Mouse (Mus musculus) embryonic facial prominence, embryonic 14.5 days (tissue): ENCODE measurements around the gene Rnf213. TPM values are rescaled to one million over a fixed set of nuclear protein-coding genes. Genes with fewer than 3 reads are reported as not detected.

Source experiments
- ATAC-seq: fragments of 200-750 bp; cut with Nextera tagmentation; 2 replicates; pipeline ENCODE4 v1.8.0; 2017; ENCODE audit warnings: low read depth, moderate number of reproducible peaks, moderate TSS enrichment
- DNase-seq: peaks from one replicate; pipeline ENCODE4 v3.0.0-alpha.2; 2015; ENCODE audit warnings: low spot score
- H3K27ac ChIP-seq: fragments of 300-500 bp; sonication (generic); replicated peaks from 2 replicates; pipeline ENCODE4 v1.5.1; 2014; ENCODE audit warnings: low read depth, mild to moderate bottlenecking, low read length, moderate library complexity
- H3K27me3 ChIP-seq: fragments of 300-500 bp; sonication (generic); replicated peaks from 2 replicates; pipeline ENCODE4 v1.6.1; 2014; ENCODE audit warnings: low read length; ENCODE audit not compliant: control insufficient read depth, insufficient read depth
- H3K36me3 ChIP-seq: fragments of 300-500 bp; sonication (generic); 2 replicates; pipeline ENCODE4 v1.6.1; 2014; ENCODE audit warnings: low read length, mixed read lengths; ENCODE audit not compliant: control insufficient read depth, insufficient read depth
- H3K4me1 ChIP-seq: fragments of 300-500 bp; sonication (generic); 2 replicates; pipeline ENCODE4 v1.6.1; 2014; ENCODE audit warnings: antibody characterized with exemption, low read length; ENCODE audit not compliant: control insufficient read depth, insufficient read depth
- H3K4me2 ChIP-seq: fragments of 300-500 bp; sonication (generic); 2 replicates; pipeline ENCODE4 v1.6.1; 2014; ENCODE audit warnings: low read depth, mild to moderate bottlenecking, low read length, moderate library complexity, mixed read lengths
- H3K4me3 ChIP-seq: fragments of 300-500 bp; sonication (generic); 2 replicates; pipeline ENCODE4 v1.5.1; 2014; ENCODE audit warnings: low read depth, mild to moderate bottlenecking, low read length
- H3K9ac ChIP-seq: fragments of 300-500 bp; sonication (generic); 2 replicates; pipeline ENCODE4 v1.6.1; 2014; ENCODE audit warnings: low read depth, mild to moderate bottlenecking, low read length, moderate library complexity, mixed read lengths
- H3K9me3 ChIP-seq: fragments of 300-500 bp; sonication (generic); 2 replicates; pipeline ENCODE4 v1.6.1; 2016; ENCODE audit warnings: low read length; ENCODE audit not compliant: control insufficient read depth
- WGBS: fragments of 180-500 bp; shearing (Covaris S2); extraction: QIAGEN DNeasy Blood & Tissue Kit; methylation state at CpG from one replicate; pipeline ENCODE4 v1.1.7; 2014; 5-methylcytosine and 5-hydroxymethylcytosine counted together
- polyA plus RNA-seq: library from polyadenylated mRNA; unstranded; fragments of >200 nt; fragmentation: Nextera tagmentation; extraction: Ambion mirVana; gene quantifications from 2 replicates; pipeline ENCODE4 v1.2.1, GENCODE M21; 2014

Gene Rnf213
- polyA plus RNA-seq, 1 experiment from 2014 or later = 5.3 TPM

GRCm38 (mm10) chr11:119492830-119493229 lies 99.9 kb downstream of the Rnf213 start:
- Histone ChIP-seq H3K27ac (no peak overlapping the region), H3K36me3 (peaks cover 27% of the 10 kb centered on the region), H3K4me1 (peaks cover 5% of the 10 kb centered on the region), H3K27me3 (no peaks in the 10 kb centered on the region), H3K9ac (no peak overlapping the region), H3K9me3 (no peaks in the 10 kb centered on the region), H3K4me3 (no peak overlapping the region), H3K4me2 (peak overlapping the region; percentile 82)
- 94% methylated on average over 6 of the region's 6 CpGs for WGBS
- ATAC-seq (no peak), DNase-seq (no peak)

GRCm38 (mm10) chr11:119493516-119493915 lies 100.6 kb downstream of the Rnf213 start:
- Histone ChIP-seq H3K9ac (no peak overlapping the region), H3K4me2 (no peak overlapping the region)
- 61% methylated on average over 4 of the region's 4 CpGs for WGBS

DNA sequence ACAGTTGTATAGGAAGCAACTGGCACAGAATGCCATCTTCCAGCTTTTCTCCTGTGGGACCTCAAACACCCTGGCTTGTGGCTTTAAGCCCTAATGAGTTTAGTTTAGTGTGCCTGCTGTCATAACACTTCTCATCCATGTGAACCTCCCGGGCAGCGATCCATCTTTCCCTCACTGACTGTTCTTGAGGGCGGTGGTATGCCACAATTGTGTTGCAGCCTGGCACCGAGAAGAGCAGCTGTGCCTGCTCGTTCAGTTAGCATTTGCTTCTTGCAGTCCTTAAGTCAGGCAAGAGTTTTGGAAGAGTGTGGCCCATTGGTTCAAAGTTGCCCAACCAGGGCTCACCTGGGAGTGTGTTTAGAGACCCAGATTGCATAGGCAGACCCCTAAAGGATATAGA lies 103.2 kb downstream of the Rnf213 start:
- no peak for ATAC-seq
- H3K36me3 ChIP-seq = peaks cover 47% of the 10 kb centered on the region
- H3K4me2 ChIP-seq = no peak overlapping the region

More at GRCm38 (mm10) chr11:119493516-119493915, 100.6 kb downstream of the Rnf213 start:
- DNase-seq (no peak), ATAC-seq (no peak)
- Histone ChIP-seq H3K9me3 (no peaks in the 10 kb centered on the region), H3K27ac (no peak overlapping the region), H3K4me3 (no peak overlapping the region), H3K4me1 (peaks cover 5% of the 10 kb centered on the region), H3K36me3 (peaks cover 29% of the 10 kb centered on the region), H3K27me3 (no peaks in the 10 kb centered on the region)

DNA sequence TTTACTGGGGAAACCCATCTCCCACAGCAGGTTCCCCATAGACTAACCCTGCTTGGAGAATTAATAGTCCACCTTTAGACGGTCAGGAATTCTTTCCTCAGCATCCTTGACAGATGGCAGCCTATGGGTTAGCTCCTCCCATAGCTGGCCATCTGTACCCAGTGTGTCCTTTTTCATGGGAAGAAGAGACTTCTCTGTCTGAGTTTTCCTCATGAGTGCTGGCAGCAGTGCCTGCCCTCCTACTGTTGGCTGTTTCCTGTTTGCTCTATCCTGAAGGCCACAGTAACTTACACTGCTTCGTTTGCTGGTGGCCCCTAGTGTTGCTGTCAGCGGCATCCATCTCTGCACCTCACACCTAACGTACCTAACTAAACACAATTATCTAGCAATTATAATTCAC lies 104.6 kb downstream of the Rnf213 start:
- 73% methylated on average over 4 of the region's 4 CpGs for WGBS
- ATAC-seq = no peak
- Histone ChIP-seq H3K36me3 (peaks cover 60% of the 10 kb centered on the region), H3K27ac (no peak overlapping the region), H3K9ac (no peak overlapping the region), H3K4me3 (no peak overlapping the region), H3K27me3 (no peaks in the 10 kb centered on the region), H3K4me2 (no peak overlapping the region), H3K9me3 (no peaks in the 10 kb centered on the region), H3K4me1 (no peaks in the 10 kb centered on the region; the same call in 1 of the 2 replicates)
- no peak for DNase-seq

More for the DNA sequence above, 103.2 kb downstream of the Rnf213 start:
- Histone ChIP-seq H3K9me3 (no peaks in the 10 kb centered on the region), H3K9ac (no peak overlapping the region), H3K4me3 (no peak overlapping the region), H3K27me3 (no peaks in the 10 kb centered on the region), H3K4me1 (peaks cover 5% of the 10 kb centered on the region), H3K27ac (no peak overlapping the region)
- no peak for DNase-seq
- 96% methylated on average over 5 of the region's 5 CpGs for WGBS

GRCm38 (mm10) chr11:119499297-119499696 lies 106.4 kb downstream of the Rnf213 start:
- Histone ChIP-seq H3K36me3 (peaks cover 70% of the 10 kb centered on the region), H3K4me1 (no peaks in the 10 kb centered on the region), H3K9me3 (no peaks in the 10 kb centered on the region), H3K27me3 (no peaks in the 10 kb centered on the region), H3K4me3 (no peak overlapping the region), H3K9ac (no peak overlapping the region), H3K27ac (no peak overlapping the region), H3K4me2 (no peak overlapping the region)
- ATAC-seq (no peak), DNase-seq (no peak)
- 85% methylated on average over 4 of the region's 4 CpGs for WGBS

GRCm38 (mm10) chr11:119500011-119500410 lies 107.1 kb downstream of the Rnf213 start:
- H3K4me3 ChIP-seq = no peak overlapping the region
- no peaks in the 10 kb centered on the region for H3K9me3 ChIP-seq
- DNase-seq (no peak), ATAC-seq (no peak)
- H3K27me3 ChIP-seq = no peaks in the 10 kb centered on the region
- no peak overlapping the region for H3K27ac ChIP-seq
- peaks cover 77% of the 10 kb centered on the region for H3K36me3 ChIP-seq
- H3K9ac ChIP-seq = no peak overlapping the region
- 78% methylated on average over 2 of the region's 2 CpGs for WGBS
- no peak overlapping the region for H3K4me2 ChIP-seq
- H3K4me1 ChIP-seq = no peaks in the 10 kb centered on the region

DNA sequence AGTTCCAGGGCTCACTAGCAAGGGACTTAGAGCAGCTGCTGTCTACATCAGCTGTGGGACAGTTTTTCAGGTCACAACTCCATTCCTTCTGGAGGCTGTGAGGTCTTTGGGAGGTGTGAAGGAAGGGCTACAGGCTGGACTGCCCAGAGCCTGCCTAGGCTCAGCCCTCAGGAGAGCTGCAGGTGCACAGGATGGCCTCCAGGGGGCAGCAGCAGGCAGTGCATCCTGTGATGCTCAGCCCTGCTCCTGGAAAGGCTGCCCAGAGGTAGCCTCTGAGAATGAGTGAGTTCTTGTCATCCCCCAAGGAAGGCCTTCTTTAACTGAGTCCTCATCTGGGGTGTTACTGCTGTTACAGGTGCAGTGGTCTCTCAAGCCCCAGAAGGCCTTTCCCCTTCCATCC lies 110.8 kb downstream of the Rnf213 start:
- DNase-seq = peak; percentile 53
- no peak overlapping the region for H3K4me3 ChIP-seq
- H3K4me1 ChIP-seq = no peaks in the 10 kb centered on the region
- H3K9me3 ChIP-seq = no peaks in the 10 kb centered on the region
- no peak overlapping the region for H3K4me2 ChIP-seq
- peaks cover 87% of the 10 kb centered on the region for H3K36me3 ChIP-seq
- no peak overlapping the region for H3K9ac ChIP-seq
- H3K27ac ChIP-seq = no peak overlapping the region
- no peaks in the 10 kb centered on the region for H3K27me3 ChIP-seq
- peak; percentile 80 for ATAC-seq

DNA sequence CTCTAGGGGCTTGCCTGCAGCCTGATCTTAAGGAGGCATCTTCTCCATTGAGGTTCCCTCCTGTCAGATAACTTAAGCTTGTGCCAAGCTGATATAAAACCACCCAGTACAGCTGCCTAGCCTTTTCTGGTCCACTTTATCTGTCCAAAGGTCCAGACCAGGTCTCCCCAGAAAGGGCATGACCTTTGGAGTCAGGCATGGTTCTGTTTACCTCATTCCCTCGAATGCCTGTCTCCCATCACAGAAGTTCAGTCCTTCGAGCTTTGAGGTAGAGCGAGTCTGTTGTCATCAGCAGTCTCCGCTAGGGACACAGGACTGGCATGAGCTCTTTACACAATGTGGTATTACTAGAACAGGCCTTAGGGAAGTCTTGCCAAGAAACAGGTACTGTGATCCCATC lies 113.5 kb downstream of the Rnf213 start:
- Histone ChIP-seq H3K9me3 (no peaks in the 10 kb centered on the region), H3K9ac (no peak overlapping the region), H3K27ac (no peak overlapping the region), H3K4me1 (no peaks in the 10 kb centered on the region), H3K4me2 (no peak overlapping the region), H3K4me3 (no peak overlapping the region), H3K27me3 (no peaks in the 10 kb centered on the region), H3K36me3 (peaks cover 69% of the 10 kb centered on the region)
- ATAC-seq = no peak
- WGBS = 80% methylated on average over 4 of the region's 4 CpGs
- DNase-seq = no peak

- Histone ChIP-seq H3K9me3 (no peaks in the 10 kb centered on the region), H3K36me3 (peaks cover 56% of the 10 kb centered on the region), H3K4me2 (no peak overlapping the region), H3K4me1 (no peaks in the 10 kb centered on the region), H3K27ac (no peak overlapping the region), H3K4me3 (no peak overlapping the region), H3K27me3 (no peaks in the 10 kb centered on the region), H3K9ac (no peak overlapping the region)
- ATAC-seq = no peak
- no peak for DNase-seq
- WGBS = 94% methylated on average over 8 of the region's 8 CpGs
These were observed 114.9 kb downstream of the Rnf213 start for GRCm38 (mm10) chr11:119507772-119508171.
